Mouse (Mus musculus) CH12.LX (cell line): ENCODE results near the gene Tmem268. TPM values are rescaled to one million over a fixed set of nuclear protein-coding genes. Genes with fewer than 3 reads are reported as not detected.

Experiments used
- DNase-seq: peaks from one replicate; pipeline ENCODE4 v3.0.0-alpha.2; 2013; ENCODE audit errors: extremely low read depth
- H3K27ac ChIP-seq: 2 replicates; pipeline ENCODE4 v1.5.1; 2012; ENCODE audit warnings: low read depth, mild to moderate bottlenecking, control low read depth, moderate library complexity; ENCODE audit not compliant: insufficient read depth
- H3K27me3 ChIP-seq: replicated peaks from 2 replicates; pipeline ENCODE3; 2012; ENCODE audit warnings: inconsistent platforms
- H3K36me3 ChIP-seq, 2 experiments: replicated peaks in 1 of 2; 2 replicates each; pipeline versions ENCODE3 to v1.6.1; 2012; ENCODE audit warnings: inconsistent platforms in 1 of 2, low read length in 1 of 2, mild to moderate bottlenecking in 1 of 2, mixed read lengths in 1 of 2, moderate library complexity in 1 of 2; ENCODE audit not compliant: control insufficient read depth in 1 of 2, insufficient read depth in 1 of 2
- H3K4me1 ChIP-seq, 2 experiments: 2 replicates each; pipeline ENCODE4 v1.6.1; 2012; ENCODE audit warnings: inconsistent platforms in 1 of 2, moderate library complexity in 1 of 2; ENCODE audit not compliant: insufficient read depth in 2 of 2, control insufficient read depth in 1 of 2
- H3K4me2 ChIP-seq: 2 replicates; pipeline ENCODE4 v1.6.1; 2012; ENCODE audit warnings: low read depth, mild to moderate bottlenecking, control low read depth; ENCODE audit not compliant: poor library complexity, insufficient read depth, severe bottlenecking
- H3K4me3 ChIP-seq, 3 experiments: fragments of 150-350 bp in 1 of 3; sonication (generic) in 1 of 3; replicated peaks in 1 of 3; 2 replicates each; pipeline versions ENCODE3 to v1.5.1; 2011 to 2012; ENCODE audit warnings: low read depth in 2 of 3, low read length in 2 of 3, mild to moderate bottlenecking in 2 of 3, moderate library complexity in 2 of 3, control low read depth in 1 of 3, improper control_type of control experiment in 1 of 3, inconsistent platforms in 1 of 3, mixed read lengths in 1 of 3; ENCODE audit not compliant: poor library complexity in 1 of 3
- H3K79me2 ChIP-seq: replicated peaks from 2 replicates; pipeline ENCODE4 v1.6.1; 2012; ENCODE audit warnings: mild to moderate bottlenecking, moderate library complexity; ENCODE audit not compliant: control insufficient read depth, poor library complexity, insufficient read depth, severe bottlenecking; ENCODE audit errors: extremely low read depth
- H3K9ac ChIP-seq: 2 replicates; pipeline ENCODE4 v1.6.1; 2012; ENCODE audit warnings: low read depth, mild to moderate bottlenecking, control low read depth, moderate library complexity; ENCODE audit not compliant: insufficient read depth
- H3K9me3 ChIP-seq: replicated peaks from 2 replicates; pipeline ENCODE3; 2012; ENCODE audit warnings: low read length, inconsistent platforms, mixed read lengths
- BHLHE40 ChIP-seq: IDR thresholded peaks from 2 replicates; pipeline ENCODE4 v1.6.1; 2011; ENCODE audit warnings: mild to moderate bottlenecking, low read depth, low read length, improper control_type of control experiment
- E2F4 ChIP-seq: IDR thresholded peaks from 2 replicates; pipeline ENCODE4 v1.6.1; 2011; ENCODE audit warnings: low read depth, low read length, improper control_type of control experiment; ENCODE audit not compliant: insufficient replicate concordance
- EP300 ChIP-seq: IDR thresholded peaks from 2 replicates; pipeline ENCODE4 v1.6.1; 2011; ENCODE audit warnings: low read length, improper control_type of control experiment
- ETS1 ChIP-seq: conservative IDR thresholded peaks from 2 replicates; pipeline ENCODE4 v1.6.1; 2012; ENCODE audit warnings: low read depth, mild to moderate bottlenecking, inconsistent platforms, low read length, improper control_type of control experiment, moderate library complexity
- IRF4 ChIP-seq: IDR thresholded peaks from 2 replicates; pipeline ENCODE4 v1.6.1; 2014; ENCODE audit warnings: low read depth, mild to moderate bottlenecking, inconsistent platforms, low read length, improper control_type of control experiment
- JUN ChIP-seq: IDR thresholded peaks from 2 replicates; pipeline ENCODE4 v1.6.1; 2011; ENCODE audit warnings: low read depth, mild to moderate bottlenecking, low read length, improper control_type of control experiment, moderate library complexity; ENCODE audit not compliant: insufficient read depth
- JUND ChIP-seq: conservative IDR thresholded peaks from 2 replicates; pipeline ENCODE4 v1.6.1; 2011; ENCODE audit warnings: low read depth, low read length, improper control_type of control experiment
- KAT2A ChIP-seq: IDR thresholded peaks from 2 replicates; pipeline ENCODE4 v1.6.1; 2012; ENCODE audit warnings: low read length, improper control_type of control experiment, inconsistent platforms; ENCODE audit not compliant: insufficient replicate concordance
- MAFK ChIP-seq: IDR thresholded peaks from 2 replicates; pipeline ENCODE4 v1.6.1; 2011; ENCODE audit warnings: low read length, improper control_type of control experiment; ENCODE audit not compliant: insufficient replicate concordance
- MAX ChIP-seq: IDR thresholded peaks from 2 replicates; pipeline ENCODE4 v1.6.1; 2011; ENCODE audit warnings: low read length, improper control_type of control experiment
- MEF2A ChIP-seq: IDR thresholded peaks from 2 replicates; pipeline ENCODE4 v1.6.1; 2014; ENCODE audit warnings: low read depth, mild to moderate bottlenecking, inconsistent platforms, low read length, improper control_type of control experiment, borderline replicate concordance
- MYC ChIP-seq: IDR thresholded peaks from 2 replicates; pipeline ENCODE4 v1.6.1; 2011; ENCODE audit warnings: low read depth, mild to moderate bottlenecking, improper control_type of control experiment, low read length
- POLR2AphosphoS2 ChIP-seq: IDR thresholded peaks from 2 replicates; pipeline ENCODE4 v1.6.1; 2011; ENCODE audit warnings: low read depth, low read length, improper control_type of control experiment
- RCOR1 ChIP-seq: conservative IDR thresholded peaks from 2 replicates; pipeline ENCODE4 v1.6.1; 2012; ENCODE audit warnings: low read depth, mild to moderate bottlenecking, inconsistent platforms, low read length, improper control_type of control experiment
- SIN3A ChIP-seq: IDR thresholded peaks from 2 replicates; pipeline ENCODE4 v1.6.1; 2012; ENCODE audit warnings: low read length, improper control_type of control experiment, inconsistent platforms
- SMC3 ChIP-seq: IDR thresholded peaks from 2 replicates; pipeline ENCODE4 v1.6.1; 2011; ENCODE audit warnings: low read depth, low read length, improper control_type of control experiment
- TBP ChIP-seq: conservative IDR thresholded peaks from 2 replicates; pipeline ENCODE4 v1.6.1; 2011; ENCODE audit warnings: low read depth, low read length, improper control_type of control experiment
- TCF12 ChIP-seq: IDR thresholded peaks from 2 replicates; pipeline ENCODE4 v1.6.1; 2014; ENCODE audit warnings: low read depth, mild to moderate bottlenecking, inconsistent platforms, low read length, improper control_type of control experiment
- USF2 ChIP-seq: conservative IDR thresholded peaks from 2 replicates; pipeline ENCODE4 v1.6.1; 2011; ENCODE audit warnings: low read depth, low read length, improper control_type of control experiment
- ZC3H11A ChIP-seq: IDR thresholded peaks from 2 replicates; pipeline ENCODE4 v1.6.1; 2012; ENCODE audit warnings: low read depth, mild to moderate bottlenecking, inconsistent platforms, low read length, improper control_type of control experiment
- dilution Hi-C: fragments of 300-500 bp; cut with MboI; formaldehyde crosslinking; loops from 2 replicates; pipeline ENCODE4 v1.14.3; 2020; ENCODE audit warnings: low sequenced_read_pairs; ENCODE audit not compliant: extremely low pct_unique_long_range_greater_than_20kb, extremely low pct_ligation_motif_present
- in situ Hi-C: fragments of 300-500 bp; cut with MboI; formaldehyde crosslinking; loops from 3 replicates; pipeline ENCODE4 v1.14.3; 2019; ENCODE audit warnings: low sequenced_read_pairs, low pct_ligation_motif_present, low pct_unique_long_range_greater_than_20kb, mixed read lengths
- polyA plus RNA-seq: library from polyadenylated mRNA; unstranded; fragments of >175 nt; gene quantifications from 2 replicates; pipeline ENCODE4 v1.2.1, GENCODE M21; 2012; ENCODE audit warnings: low read depth; ENCODE audit not compliant: insufficient read length
- total RNA-seq, 2 experiments: library from RNA; depleted of rRNA; stranded (reverse); fragments of 300-350 nt in 1 of 2; fragments of >200 nt in 1 of 2; gene quantifications; 2 replicates each; pipeline ENCODE4 v1.2.3; 2012 to 2014

Gene Tmem268
- total and polyA plus RNA-seq, 3 experiments = 8.3 to 11.1 (median 9.4) TPM

DNA sequence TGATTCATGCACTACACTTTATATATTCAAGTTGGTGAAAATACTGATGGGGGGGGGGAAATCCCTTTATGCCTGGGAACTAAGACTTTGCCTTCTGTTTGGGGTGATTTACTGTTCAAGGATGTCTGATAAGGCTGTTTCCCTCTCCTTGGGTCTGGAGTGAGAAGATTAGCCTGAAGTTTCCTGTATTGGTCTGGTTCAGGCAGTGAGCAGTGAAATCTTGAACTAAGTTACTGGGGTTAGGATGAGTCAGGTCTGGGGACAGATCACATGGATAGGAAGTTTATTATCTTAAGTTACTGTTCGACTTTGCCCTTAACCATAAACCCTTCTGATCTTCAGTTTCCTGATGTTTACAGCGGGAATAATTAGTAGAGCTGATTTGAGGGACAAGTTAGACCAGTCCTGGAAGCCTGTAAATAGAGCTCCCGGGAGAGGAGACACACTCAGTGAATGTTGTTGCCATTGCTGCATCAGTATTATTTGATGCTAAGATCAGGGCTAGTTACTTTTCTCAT is 67.0 kb downstream of the Tmem268 start:
- dilution Hi-C loops = no loop called here
- no peak overlapping the region for H3K27ac ChIP-seq
- H3K79me2 ChIP-seq = no peaks in the 10 kb centered on the region
- no peaks in the 10 kb centered on the region for H3K36me3 ChIP-seq
- H3K4me3 ChIP-seq = no peak overlapping the region
- no peak for DNase-seq
- in situ Hi-C loops = loop anchor here (5.0 kb wide), 2 partner anchors 217 to 317 kb away; no protein-coding TSS in a partner anchor
- no peak overlapping the region for H3K4me2 ChIP-seq
- H3K4me1 ChIP-seq = peaks cover 11 to 18% of the 10 kb centered on the region in 2 experiments
- no peaks in the 10 kb centered on the region for H3K9me3 ChIP-seq
- no peak overlapping the region for H3K9ac ChIP-seq
- peaks cover 1% of the 10 kb centered on the region for H3K27me3 ChIP-seq
- TF ChIP-seq MAFK = no peak
- no peak for TF ChIP-seq ZC3H11A
- no peak for TF ChIP-seq E2F4
- TF ChIP-seq POLR2AphosphoS2 = no peak

- H3K36me3 ChIP-seq = no peaks in the 10 kb centered on the region
- no peaks in the 10 kb centered on the region for H3K79me2 ChIP-seq
- no peaks in the 10 kb centered on the region for H3K9me3 ChIP-seq
- dilution Hi-C loops = no loop called here
- no peak overlapping the region for H3K27ac ChIP-seq
- no peak overlapping the region for H3K4me3 ChIP-seq
- H3K27me3 ChIP-seq = no peaks in the 10 kb centered on the region
- peak overlapping the region; percentile 6; the same call in 1 of the 2 replicates for H3K4me2 ChIP-seq
- in situ Hi-C loops = loop anchor here (5.0 kb wide), 2 partner anchors 215 to 315 kb away; no protein-coding TSS in a partner anchor
- TF ChIP-seq RCOR1 (peak; percentile 51; the same call in 1 of the 2 replicates), ZC3H11A (no peak), KAT2A (no peak), IRF4 (peak; percentile 78), MAFK (0 out of 2 replicates have a peak, but pooled peaks have one; percentile 35), JUND (peak; percentile 51), JUN (peak; percentile 29; the same call in 1 of the 2 replicates), MYC (0 out of 2 replicates have a peak, but pooled peaks have one; percentile 49), ETS1 (peak; percentile 85), USF2 (no peak), MEF2A (peak; percentile 61; the same call in 1 of the 2 replicates), BHLHE40 (peak; percentile 93), TBP (no peak), TCF12 (0 out of 2 replicates have a peak, but pooled peaks have one; percentile 13), SIN3A (0 out of 2 replicates have a peak, but pooled peaks have one; percentile 50), EP300 (peak; percentile 79), MAX (peak; percentile 63), SMC3 (no peak; the same call in 1 of the 2 replicates)
- peak; percentile 64 for DNase-seq
- H3K9ac ChIP-seq = no peak overlapping the region
- peaks cover 12 to 16% of the 10 kb centered on the region in 2 experiments for H3K4me1 ChIP-seq
These were observed 68.5 kb downstream of the Tmem268 start for GRCm38 (mm10) chr4:63627111-63627510.
